Mouse (Mus musculus): Measurements from ENCODE around the gene Zfp385a.

DNA sequence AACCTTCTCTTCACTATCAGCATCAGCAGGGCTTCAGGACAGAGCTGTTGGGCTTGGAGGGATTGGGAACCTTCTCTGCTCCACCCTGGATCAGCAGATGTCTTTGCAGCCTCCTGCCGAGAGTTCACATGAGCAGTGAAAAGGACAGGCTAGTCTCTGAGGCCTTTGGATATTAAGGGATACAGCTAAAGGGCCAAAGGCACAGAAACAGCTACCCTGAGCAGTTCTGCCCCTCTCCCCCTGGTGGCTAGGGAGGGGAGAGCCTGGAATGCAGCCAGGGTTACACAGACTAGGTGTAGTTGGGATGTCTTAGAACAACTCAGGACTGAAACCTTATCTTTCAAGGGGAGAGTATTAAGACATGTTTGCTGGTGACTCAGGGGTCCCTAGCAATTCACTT is 18.8 kb downstream of the Zfp385a start:
- TF ChIP-seq CTCF (IDR thresholded peaks at IDR 0.05; ENCODE audit: control insufficient read depth, insufficient read depth, insufficient replicate concordance, low read depth, low read length) (peak; percentile 25; the same call in 1 of the 2 replicates), POLR2A (IDR thresholded peaks at IDR 0.05; ENCODE audit: control insufficient read depth, low read depth, low read length) (no peak)

Measured in testis, adult 2 months (tissue).